Mouse (Mus musculus) heart, adult 2 months (tissue): ENCODE data around the gene Ugt1a5. TPM values are rescaled to one million over a fixed set of nuclear protein-coding genes. Genes with fewer than 3 reads are reported as not detected.
"Not testable (repeated sequence)": the region's sequence is repeated elsewhere in the genome, so short reads cannot be mapped to it uniquely, and the experiment has no call there.

Source experiments
- DNase-seq, 2 experiments: peaks; one replicate each; pipeline ENCODE4 v3.0.0; 2021
- H3K27ac ChIP-seq: fragments of 200-600 bp; 2 replicates; pipeline ENCODE4 v1.8.1; 2022
- H3K27me3 ChIP-seq: fragments of 200-500 bp; 2 replicates; pipeline ENCODE4 v1.6.1; 2012; ENCODE audit warnings: mild to moderate bottlenecking, low read length, inconsistent platforms, mixed read lengths; ENCODE audit not compliant: control insufficient read depth, insufficient read depth
- H3K36me3 ChIP-seq: fragments of 200-500 bp; 2 replicates; pipeline ENCODE4 v1.6.1; 2012; ENCODE audit warnings: low read length, inconsistent platforms; ENCODE audit not compliant: control insufficient read depth, insufficient read depth
- H3K4me1 ChIP-seq: fragments of 200-500 bp; 2 replicates; pipeline ENCODE4 v1.6.1; 2011; ENCODE audit warnings: low read length; ENCODE audit not compliant: control insufficient read depth, insufficient read depth
- H3K4me3 ChIP-seq: fragments of 200-600 bp; 2 replicates; pipeline ENCODE4 v1.8.1; 2022
- H3K79me2 ChIP-seq: fragments of 200-500 bp; replicated peaks from 2 replicates; pipeline ENCODE4 v1.6.1; 2012; ENCODE audit warnings: mild to moderate bottlenecking, inconsistent platforms, low read length, moderate library complexity, mixed read lengths; ENCODE audit not compliant: control insufficient read depth, insufficient read depth
- H3K9ac ChIP-seq: fragments of 200-500 bp; 2 replicates; pipeline ENCODE4 v1.6.1; 2012; ENCODE audit warnings: low read depth, mild to moderate bottlenecking, control low read depth, inconsistent platforms, low read length, mixed read lengths
- CTCF ChIP-seq: fragments of 200-600 bp; IDR thresholded peaks from 2 replicates; pipeline ENCODE4 v1.8.1; 2022; ENCODE audit warnings: antibody characterized with exemption, mild to moderate bottlenecking, moderate library complexity
- EP300 ChIP-seq: fragments of 200-500 bp; IDR thresholded peaks from 2 replicates; pipeline ENCODE4 v1.6.1; 2011; ENCODE audit warnings: low read depth, low read length, control low read depth; ENCODE audit not compliant: insufficient read depth
- POLR2A ChIP-seq: fragments of 200-500 bp; IDR thresholded peaks from 2 replicates; pipeline ENCODE4 v1.6.1; 2011; ENCODE audit warnings: mild to moderate bottlenecking, low read depth, low read length, control low read depth; ENCODE audit not compliant: insufficient read depth
- WGBS: fragments of 180-500 bp; shearing (Covaris S2); methylation state at CpG from one replicate; pipeline ENCODE4 v1.1.7; 2018; 5-methylcytosine and 5-hydroxymethylcytosine counted together
- intact Hi-C: fragments of 180-260 bp; cut with DNase I; formaldehyde crosslinking; loops from one replicate; pipeline ENCODE4 v1.15.1; 2025
- long read RNA-seq: library from polyadenylated mRNA; stranded (forward); transcript quantifications from one replicate; pipeline ENCODE4 v2.0.0, GENCODE M21; 2021
- polyA plus RNA-seq: library from polyadenylated mRNA; depleted of rRNA; stranded (reverse); fragments of >200 nt; gene quantifications from 2 replicates; pipeline ENCODE4 v1.2.3, GENCODE M21; 2012; rRNA removed
- total RNA-seq, 2 experiments: library from RNA; stranded (reverse); gene quantifications; 2 replicates each; pipeline ENCODE4 v1.2.3; 2021

The Ugt1a5 gene
- not detected for total RNA-seq
- polyA plus RNA-seq, result not detected in 2 replicates
- long read RNA-seq, result 0 reads

DNA sequence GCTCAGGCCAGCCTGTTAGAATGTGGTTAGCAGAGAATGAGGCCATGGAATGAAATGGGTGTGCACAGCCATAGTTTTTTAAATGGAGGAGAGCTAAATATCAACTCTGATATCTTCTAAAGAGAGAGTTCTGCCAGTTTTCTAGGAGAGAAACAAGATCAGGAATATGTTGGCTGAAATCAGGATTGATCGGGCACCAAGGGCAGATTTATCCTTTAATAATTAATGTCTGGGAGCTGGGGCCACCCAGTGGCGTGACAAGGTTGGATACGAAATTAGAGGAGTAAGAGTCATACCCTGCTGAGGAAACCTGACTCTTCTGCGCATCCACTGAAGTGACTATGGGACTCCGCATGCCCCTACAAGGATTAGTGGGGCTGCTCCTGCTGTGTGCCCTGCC is at the start of gene Ugt1a5:
Gene Ugt1a5 (plus strand): TSS at position 302 of the 400 bp plus-strand sequence.
- H3K79me2 ChIP-seq, result no peaks in the 10 kb centered on the region
- TF ChIP-seq EP300 (no peak), CTCF (no peak), POLR2A (no peak)
- H3K9ac ChIP-seq, result no peak within 1 kb of the TSS
- no peaks in the 10 kb centered on the region for H3K4me1 ChIP-seq
- no peaks in the 10 kb centered on the region for H3K36me3 ChIP-seq
- 83% methylated on average over 5 of the region's 5 CpGs for WGBS
- no peak within 1 kb of the TSS for H3K27ac ChIP-seq
- no peaks in the 10 kb centered on the region for H3K27me3 ChIP-seq
- no peak within 1 kb of the TSS for H3K4me3 ChIP-seq
- DNase-seq, result no peak
- intact Hi-C loops, result no loop called here

DNA sequence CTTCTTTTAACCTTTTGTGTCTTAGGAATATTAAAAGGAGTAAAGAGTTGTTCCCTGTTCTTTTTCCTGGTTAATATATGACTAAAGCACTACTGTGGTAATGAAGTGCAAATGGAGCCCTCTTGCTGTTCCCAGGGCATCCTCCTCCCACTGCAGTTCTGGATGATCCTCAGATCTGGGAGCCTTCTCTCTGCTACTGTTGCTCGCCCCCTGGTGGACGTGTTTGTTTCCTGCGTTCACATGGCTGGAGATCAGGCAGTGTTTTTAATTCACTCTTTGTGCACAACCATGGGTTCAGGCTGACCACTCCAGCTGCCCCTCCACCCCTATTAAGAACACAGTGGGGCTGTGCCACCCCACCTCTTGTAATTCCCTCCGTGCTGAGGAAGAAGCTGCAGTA is 45.3 kb upstream of the Ugt1a5 start:
- H3K9ac ChIP-seq, intact Hi-C loops, H3K4me3 ChIP-seq, H3K27me3 ChIP-seq, H3K4me1 ChIP-seq, H3K79me2 ChIP-seq, DNase-seq, H3K27ac ChIP-seq, H3K36me3 ChIP-seq: not testable (repeated sequence)
- TF ChIP-seq CTCF, result peak; percentile 47; the same call in 1 of the 2 replicates
- 7% methylated on average over 4 of the region's 4 CpGs for WGBS

DNA sequence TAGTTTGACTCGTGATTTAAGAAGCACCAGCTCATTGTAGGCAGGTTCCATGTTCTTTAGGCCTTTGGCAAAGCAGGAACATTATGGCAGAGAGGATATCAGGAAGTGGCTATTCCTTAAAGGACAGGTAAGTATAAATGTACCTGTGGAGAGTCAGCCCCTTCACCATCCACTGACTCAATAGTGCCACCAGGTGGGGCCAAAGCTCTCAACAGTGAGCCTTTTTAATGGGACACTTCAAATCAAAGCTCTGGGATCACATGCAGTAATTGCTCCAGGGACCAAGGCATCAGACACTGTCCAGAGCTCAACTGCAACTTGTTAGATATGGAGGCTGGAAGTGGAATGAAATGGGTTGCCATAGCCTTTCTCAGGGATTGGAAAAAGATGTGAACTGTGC is 44.3 kb upstream of the Ugt1a5 start:
- H3K27me3 ChIP-seq, H3K4me1 ChIP-seq, H3K36me3 ChIP-seq, H3K27ac ChIP-seq, intact Hi-C loops, DNase-seq, H3K79me2 ChIP-seq, H3K9ac ChIP-seq, H3K4me3 ChIP-seq: not testable (repeated sequence)
- WGBS, result no CpG with 5 or more reads among the region's 1 CpGs

DNA sequence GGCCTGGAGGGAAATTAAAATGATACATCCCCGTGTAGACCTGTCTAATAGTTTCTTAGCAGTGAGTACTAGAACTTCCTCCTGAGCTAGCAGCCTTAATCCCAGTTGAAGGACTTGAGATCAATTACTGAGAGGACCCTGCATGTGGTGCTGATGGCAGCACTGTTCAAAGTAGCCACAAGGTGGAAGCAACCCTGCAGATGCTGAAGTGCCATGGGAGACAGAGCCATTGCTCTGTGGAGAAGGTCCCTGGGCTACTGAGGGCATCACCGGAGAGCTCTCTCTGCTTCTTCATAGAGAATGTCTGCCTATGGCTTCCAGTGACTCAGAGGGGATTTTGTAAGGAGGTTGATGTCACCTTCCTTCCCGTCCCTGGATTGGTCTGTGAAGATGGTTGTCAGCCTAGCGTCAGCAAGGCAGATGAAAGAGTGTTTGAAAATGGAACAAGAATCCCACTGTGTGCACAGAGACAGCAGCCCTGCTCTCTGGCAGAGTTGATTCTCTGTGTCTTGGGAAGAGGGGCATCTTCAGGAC is 39.9 kb upstream of the Ugt1a5 start:
- H3K79me2 ChIP-seq, intact Hi-C loops, H3K36me3 ChIP-seq, H3K27me3 ChIP-seq, H3K9ac ChIP-seq, H3K4me1 ChIP-seq, H3K4me3 ChIP-seq, DNase-seq, H3K27ac ChIP-seq: not testable (repeated sequence)
- 74% methylated on average over 4 of the region's 4 CpGs for WGBS

DNA sequence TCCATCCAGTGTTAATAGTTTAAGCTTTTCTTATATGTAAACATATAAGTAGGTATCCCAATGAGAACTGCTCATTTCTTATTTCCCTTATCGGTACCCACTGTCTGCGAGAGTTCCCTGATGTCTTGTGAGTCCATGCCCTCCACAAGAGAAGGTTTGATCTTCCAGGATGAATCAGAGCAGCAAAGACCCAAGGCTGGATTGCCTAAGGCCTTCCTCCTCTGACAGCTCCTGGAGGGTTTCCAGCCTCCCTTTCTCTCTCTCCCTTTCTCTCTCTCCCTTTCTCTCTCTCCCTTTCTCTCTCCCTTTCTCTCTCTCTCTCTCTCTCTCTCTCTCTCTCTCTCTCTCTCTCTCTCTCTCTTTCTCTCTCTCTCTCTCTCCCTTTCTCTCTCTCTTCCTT is 36.7 kb upstream of the Ugt1a5 start:
- not testable (repeated sequence) for H3K36me3 ChIP-seq

DNA sequence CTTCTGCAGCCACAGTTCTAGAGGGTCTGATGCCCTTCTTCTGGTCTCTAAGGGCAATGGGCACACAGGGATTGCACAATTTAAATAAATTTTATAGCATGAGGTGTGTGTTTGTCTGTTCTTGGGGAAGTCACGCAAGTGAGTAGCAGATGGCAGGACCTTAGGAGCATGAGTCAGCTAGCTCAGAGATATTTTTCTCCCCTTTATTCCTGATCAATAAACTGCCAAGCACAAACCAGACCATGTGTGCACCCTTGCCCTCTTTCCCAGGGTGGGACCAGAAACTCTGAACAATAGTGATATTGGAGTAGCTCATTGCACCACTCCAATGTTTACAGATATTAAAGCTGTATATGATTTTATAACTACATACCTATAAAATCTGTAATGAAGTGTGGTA is 35.6 kb upstream of the Ugt1a5 start:
- H3K4me1 ChIP-seq, H3K79me2 ChIP-seq, H3K36me3 ChIP-seq, intact Hi-C loops, H3K27ac ChIP-seq, DNase-seq, H3K4me3 ChIP-seq, H3K9ac ChIP-seq, H3K27me3 ChIP-seq: not testable (repeated sequence)
- 82% methylated on average over 1 of the region's 1 CpGs for WGBS

More for the DNA sequence above, 36.7 kb upstream of the Ugt1a5 start:
- H3K27me3 ChIP-seq, H3K79me2 ChIP-seq, intact Hi-C loops, H3K27ac ChIP-seq, H3K9ac ChIP-seq, H3K4me1 ChIP-seq, DNase-seq, H3K4me3 ChIP-seq: not testable (repeated sequence)
- WGBS, result 76% methylated on average over 2 of the region's 2 CpGs

DNA sequence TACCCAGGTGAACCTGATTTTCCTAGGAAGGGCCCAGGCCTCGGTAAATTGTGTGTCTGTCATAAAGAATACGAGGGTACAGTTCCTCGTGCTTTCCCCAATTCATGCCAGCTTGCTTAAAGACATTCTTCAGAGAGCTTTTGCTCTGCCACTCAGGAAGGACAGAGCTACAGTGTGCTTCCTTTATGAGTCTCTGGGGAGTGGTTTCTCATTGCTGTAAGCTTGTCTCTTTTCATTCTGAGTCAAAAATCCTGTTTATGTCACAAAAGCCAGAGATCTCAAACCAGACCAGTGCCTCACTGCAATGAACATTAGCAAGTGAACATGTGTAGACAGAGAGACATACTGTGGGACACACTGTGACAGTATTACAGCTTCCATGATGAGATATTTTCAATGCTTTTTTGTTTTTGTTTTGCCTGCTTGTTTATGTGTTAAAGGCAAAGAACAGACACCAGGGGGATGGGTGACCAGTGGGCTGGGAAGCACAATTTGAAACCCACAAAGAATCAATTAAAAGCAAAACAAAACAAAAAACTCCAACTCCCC is 31.8 kb upstream of the Ugt1a5 start:
- WGBS, result 37% methylated on average over 3 of the region's 3 CpGs
- no peaks in the 10 kb centered on the region for H3K36me3 ChIP-seq
- H3K79me2 ChIP-seq, result no peaks in the 10 kb centered on the region
- intact Hi-C loops, result no loop called here
- peaks cover 2% of the 10 kb centered on the region; the same call in 1 of the 2 replicates for H3K4me1 ChIP-seq
- H3K27ac ChIP-seq, result no peak overlapping the region
- no peak overlapping the region for H3K9ac ChIP-seq
- H3K4me3 ChIP-seq, result no peak overlapping the region
- TF ChIP-seq CTCF (no peak), EP300 (no peak), POLR2A (no peak)
- H3K27me3 ChIP-seq, result no peaks in the 10 kb centered on the region
- DNase-seq, result no peak

DNA sequence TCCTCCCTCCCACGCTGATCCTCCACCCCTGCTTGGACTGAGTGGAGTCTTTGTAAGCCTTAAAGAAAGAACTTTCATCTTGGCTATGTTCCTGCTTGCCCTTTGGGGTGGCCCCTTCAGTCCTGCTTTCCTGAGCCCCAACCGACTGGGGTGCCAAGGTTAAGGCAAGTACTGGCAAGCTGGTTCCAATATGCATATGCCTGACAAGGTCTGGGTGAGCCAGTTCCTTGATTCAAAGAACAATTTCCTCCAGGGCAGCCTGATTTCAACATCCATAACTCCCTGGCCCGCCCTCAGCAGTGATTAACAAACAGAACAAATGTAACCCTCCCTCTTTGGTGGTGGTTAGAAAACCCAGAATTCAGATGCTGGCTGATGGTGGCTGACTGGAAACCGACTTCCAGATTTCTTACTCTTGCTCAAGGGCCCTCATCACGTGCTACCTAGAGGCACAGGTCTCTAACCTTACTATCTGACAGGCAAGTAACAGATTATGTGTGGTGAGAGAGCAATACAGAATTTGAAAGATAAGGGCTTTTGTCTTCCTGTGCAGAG is 31.3 kb upstream of the Ugt1a5 start, which contains the start of gene Ugt1a6a:
Gene Ugt1a6a (plus strand): TSS at position 353 of the 555 bp plus-strand sequence.
- 30% methylated on average over 5 of the region's 5 CpGs for WGBS
- peak; percentile 46 to 54 for DNase-seq
- H3K27ac ChIP-seq, H3K9ac ChIP-seq, H3K79me2 ChIP-seq, intact Hi-C loops, H3K4me3 ChIP-seq, H3K36me3 ChIP-seq, H3K27me3 ChIP-seq, H3K4me1 ChIP-seq: not testable (repeated sequence)

DNA sequence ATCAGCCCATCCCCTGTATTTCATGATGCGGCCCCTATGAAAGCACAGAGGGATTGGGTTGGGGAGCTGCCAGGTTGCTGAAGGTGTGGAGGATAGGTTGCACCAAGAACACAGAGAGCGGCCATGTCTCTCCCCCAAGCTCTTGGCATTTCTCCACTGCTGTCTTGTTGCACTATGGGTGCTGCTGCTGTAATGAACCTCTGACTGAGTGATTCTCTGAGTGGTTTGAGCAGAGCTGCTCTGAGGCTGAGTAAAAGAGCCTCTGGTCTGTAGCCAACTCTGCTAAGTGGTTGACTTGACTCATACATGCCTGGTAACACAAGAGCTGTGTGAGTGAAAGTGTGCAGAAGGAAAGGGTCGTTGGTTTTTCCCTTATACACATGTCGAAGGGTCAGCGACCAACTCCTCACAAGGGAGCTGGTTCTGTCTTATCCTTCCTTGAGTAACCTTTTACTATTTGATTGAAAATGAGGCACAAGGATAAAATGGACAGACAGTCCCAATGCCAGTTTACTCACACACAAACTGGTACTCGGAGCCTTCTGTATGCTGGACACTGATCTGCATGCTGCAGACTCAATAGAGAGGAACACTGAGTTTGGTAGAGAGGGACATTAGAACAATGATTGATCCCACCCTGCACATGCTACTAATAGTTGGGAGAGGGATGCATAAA is 30.4 kb upstream of the Ugt1a5 start:
- intact Hi-C loops, H3K36me3 ChIP-seq, H3K9ac ChIP-seq, H3K27me3 ChIP-seq, H3K4me1 ChIP-seq, H3K27ac ChIP-seq, H3K4me3 ChIP-seq, DNase-seq, H3K79me2 ChIP-seq: not testable (repeated sequence)
- whole genome bisulfite sequencing, result 80% methylated on average over 6 of the region's 6 CpGs
